Mouse (Mus musculus) brain, embryonic 14.5 days (tissue): ENCODE measurements around the gene Atf1.
"Not testable (repeated sequence)": the region's sequence is repeated elsewhere in the genome, so short reads cannot be mapped to it uniquely, and the experiment has no call there.

ENCODE experiments used
- CTCF ChIP-seq: fragments of 200-500 bp; IDR thresholded peaks from 2 replicates; pipeline ENCODE4 v1.5.1; 2012; ENCODE audit warnings: inconsistent platforms, mild to moderate bottlenecking, moderate library complexity, borderline replicate concordance; ENCODE audit not compliant: insufficient read depth, insufficient read length; ENCODE audit errors: extremely low read depth
- POLR2A ChIP-seq: fragments of 200-500 bp; IDR thresholded peaks from 2 replicates; pipeline ENCODE4 v1.6.1; 2012; ENCODE audit warnings: mild to moderate bottlenecking, inconsistent platforms, borderline replicate concordance; ENCODE audit not compliant: poor library complexity, insufficient read depth, insufficient read length, severe bottlenecking; ENCODE audit errors: extremely low read depth

DNA sequence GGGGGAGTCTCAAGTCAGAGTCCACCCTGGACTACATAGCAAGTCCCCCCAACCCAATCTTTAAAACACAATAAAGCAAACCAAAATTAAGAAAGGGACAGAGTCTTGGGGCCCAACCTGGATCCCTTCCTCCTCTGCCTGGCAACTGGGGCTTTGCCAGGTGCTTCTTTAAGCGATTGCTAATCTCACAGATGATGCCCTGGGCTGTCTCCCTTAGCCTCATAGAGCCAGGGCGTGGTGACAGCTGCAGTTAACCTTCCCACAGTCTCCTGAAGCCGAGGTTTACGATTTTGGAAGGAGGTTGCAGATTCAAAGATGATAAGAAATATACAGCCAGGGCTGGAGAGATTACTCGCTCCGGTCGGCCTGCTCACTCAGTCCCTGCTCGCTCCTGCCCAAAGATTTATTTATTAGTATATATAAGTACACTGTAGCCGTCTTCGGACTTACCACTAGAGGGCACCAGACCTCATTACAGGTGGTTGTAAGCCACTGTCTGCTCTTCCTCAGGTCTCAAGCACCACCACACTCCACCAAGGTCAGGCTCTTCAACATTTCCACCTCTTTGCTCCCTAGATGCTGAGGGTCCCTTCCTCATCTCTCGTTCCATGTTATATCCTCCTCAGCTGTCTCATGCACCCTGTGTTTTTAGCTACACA lies 79.9 kb downstream of the Atf1 start:
- not testable (repeated sequence) for TF ChIP-seq POLR2A
- peak; percentile 31; the same call in 1 of the 2 replicates for TF ChIP-seq CTCF
